Mouse (Mus musculus) bone marrow, adult 2 months (tissue): ENCODE results near the gene Jmjd6.

ENCODE experiments used
- CTCF ChIP-seq: fragments of 200-500 bp; IDR thresholded peaks from 2 replicates; pipeline ENCODE4 v1.5.1; 2011; ENCODE audit warnings: low read length, control low read depth; ENCODE audit not compliant: control insufficient read depth, insufficient read depth
- POLR2A ChIP-seq: fragments of 200-500 bp; IDR thresholded peaks from 2 replicates; pipeline ENCODE4 v1.6.1; 2011; ENCODE audit warnings: low read depth, mild to moderate bottlenecking, control low read depth, low read length, borderline replicate concordance; ENCODE audit not compliant: control insufficient read depth

GRCm38 (mm10) chr11:116887136-116887535, 43.9 kb upstream of the Jmjd6 start:
- no peak for TF ChIP-seq CTCF
- TF ChIP-seq POLR2A = no peak
